ENCODE assay signal across 8 mouse cellular contexts in the genomic region with DNA sequence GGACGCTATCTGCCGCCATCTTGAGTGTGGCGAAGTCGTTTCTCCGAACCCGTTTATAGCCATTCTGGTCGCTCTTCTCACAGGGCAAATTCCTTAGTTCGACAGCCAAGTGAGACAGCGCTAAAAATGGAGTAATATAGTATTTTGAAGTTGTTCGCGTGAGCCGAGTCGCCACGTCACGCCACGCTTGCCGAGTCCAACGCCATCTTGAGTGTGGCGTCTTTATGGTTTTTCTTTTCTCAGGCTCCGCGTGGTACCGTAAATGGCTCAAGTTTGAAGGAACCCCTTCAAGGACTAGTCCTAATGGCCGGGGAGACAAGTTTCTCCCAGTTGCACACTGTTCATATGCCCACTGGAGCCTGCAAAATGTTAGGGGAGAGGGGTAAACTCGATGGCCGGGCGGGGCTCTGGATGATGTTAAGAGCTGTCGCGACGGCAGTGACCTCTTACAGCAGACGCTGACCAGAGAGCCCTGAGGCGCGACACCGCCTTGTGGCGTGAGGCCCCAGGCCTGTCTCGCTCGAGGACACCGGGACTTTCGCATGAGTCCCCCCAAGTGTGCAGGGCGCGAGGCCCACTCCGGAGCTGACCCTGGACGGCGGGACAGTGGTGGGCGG. TPM values are rescaled to one million over a fixed set of nuclear protein-coding genes. Genes with fewer than 3 reads are reported as not detected.
DNase-seq lines count a peak whose midpoint lies in the region; ATAC-seq and TF ChIP-seq lines count a peak whose summit lies in the region.

No protein-coding gene starts in this region.

- peak; percentile 74 for DNase-seq in thymus, adult 2 months
- no peak for DNase-seq in thymus, adult 18-20 months
- no peak for DNase-seq in embryonic facial prominence, embryonic 11.5 days (ENCODE audit: low spot score)
- no peak for DNase-seq in Muller cell, postnatal 12 days (ENCODE audit: inconsistent ontology term)

- peaks cover 12% of the 10 kb centered on the region for H3K36me3 ChIP-seq in thymus, adult 2 months (ENCODE audit: control insufficient read depth, insufficient read depth, low read length)
- peaks cover 8% of the 10 kb centered on the region for H3K36me3 ChIP-seq in embryonic facial prominence, embryonic 11.5 days (replicated peaks; ENCODE audit: control insufficient read depth, insufficient read depth, low read depth, low read length)
- H3K36me3 ChIP-seq in heart, embryonic 13.5 days, result peaks cover 15% of the 10 kb centered on the region
- H3K36me3 ChIP-seq in kidney, embryonic 15.5 days, result peaks cover 16% of the 10 kb centered on the region
- H3K36me3 ChIP-seq in liver, embryonic 15.5 days (replicated peaks), result peaks cover 14% of the 10 kb centered on the region
- H3K36me3 ChIP-seq in neural tube, embryonic 12.5 days, result peaks cover 18% of the 10 kb centered on the region

- no peaks in the 10 kb centered on the region for H3K9me3 ChIP-seq in embryonic facial prominence, embryonic 11.5 days (replicated peaks; ENCODE audit: control insufficient read depth, low read length)
- H3K9me3 ChIP-seq in heart, embryonic 13.5 days, result no peaks in the 10 kb centered on the region
- no peaks in the 10 kb centered on the region for H3K9me3 ChIP-seq in kidney, embryonic 15.5 days (replicated peaks)
- no peaks in the 10 kb centered on the region for H3K9me3 ChIP-seq in liver, embryonic 15.5 days (replicated peaks)
- no peaks in the 10 kb centered on the region for H3K9me3 ChIP-seq in neural tube, embryonic 12.5 days

- WGBS in thymus, adult 2 months, result under 1% methylated on average over 44 of the region's 44 CpGs
- WGBS in embryonic facial prominence, embryonic 11.5 days, result under 1% methylated on average over 44 of the region's 44 CpGs
- WGBS in heart, embryonic 13.5 days, result under 1% methylated on average over 44 of the region's 44 CpGs
- under 1% methylated on average over 44 of the region's 44 CpGs for WGBS in kidney, embryonic 15.5 days
- under 1% methylated on average over 44 of the region's 44 CpGs for WGBS in liver, embryonic 15.5 days (ENCODE audit: insufficient replicate concordance)
- WGBS in neural tube, embryonic 12.5 days, result under 1% methylated on average over 44 of the region's 44 CpGs

- TF ChIP-seq CTCF in thymus, adult 2 months (IDR thresholded peaks at IDR 0.05; ENCODE audit: borderline replicate concordance, control insufficient read depth, extremely low read depth, insufficient read depth, low read length, poor library complexity), result peak; percentile 87; the same call in 1 of the 2 replicates

- peak overlapping the region; percentile 97 for H3K9ac ChIP-seq in embryonic facial prominence, embryonic 11.5 days (replicated peaks; ENCODE audit: low read length)
- H3K9ac ChIP-seq in heart, embryonic 13.5 days, result peak overlapping the region; percentile 94
- peak overlapping the region; percentile 82 for H3K9ac ChIP-seq in kidney, embryonic 15.5 days
- H3K9ac ChIP-seq in liver, embryonic 15.5 days, result peak overlapping the region; percentile 98
- peak overlapping the region; percentile 90 for H3K9ac ChIP-seq in neural tube, embryonic 12.5 days

- H3K27me3 ChIP-seq in thymus, adult 2 months (ENCODE audit: control insufficient read depth, insufficient read depth, low read length), result no peaks in the 10 kb centered on the region
- no peaks in the 10 kb centered on the region for H3K27me3 ChIP-seq in embryonic facial prominence, embryonic 11.5 days (ENCODE audit: control insufficient read depth, insufficient read depth, low read length)
- H3K27me3 ChIP-seq in heart, embryonic 13.5 days (replicated peaks), result no peaks in the 10 kb centered on the region
- H3K27me3 ChIP-seq in kidney, embryonic 15.5 days, result no peaks in the 10 kb centered on the region
- H3K27me3 ChIP-seq in liver, embryonic 15.5 days, result no peaks in the 10 kb centered on the region
- no peaks in the 10 kb centered on the region for H3K27me3 ChIP-seq in neural tube, embryonic 12.5 days (replicated peaks)

- H3K4me2 ChIP-seq in embryonic facial prominence, embryonic 11.5 days (ENCODE audit: low read depth, low read length), result peak overlapping the region; percentile 97
- peak overlapping the region; percentile 94 for H3K4me2 ChIP-seq in heart, embryonic 13.5 days
- peak overlapping the region; percentile 91 for H3K4me2 ChIP-seq in kidney, embryonic 15.5 days
- H3K4me2 ChIP-seq in liver, embryonic 15.5 days, result peak overlapping the region; percentile 96
- H3K4me2 ChIP-seq in neural tube, embryonic 12.5 days (replicated peaks), result peak overlapping the region; percentile 85

- H3K27ac ChIP-seq in thymus, adult 2 months (ENCODE audit: control insufficient read depth, insufficient read depth, low read length), result peak overlapping the region; percentile 77
- H3K27ac ChIP-seq in embryonic facial prominence, embryonic 11.5 days (replicated peaks; ENCODE audit: low read depth, low read length), result peak overlapping the region; percentile 98
- H3K27ac ChIP-seq in heart, embryonic 13.5 days (replicated peaks), result peak overlapping the region; percentile 100
- peak overlapping the region; percentile 99 for H3K27ac ChIP-seq in kidney, embryonic 15.5 days
- H3K27ac ChIP-seq in liver, embryonic 15.5 days (replicated peaks), result peak overlapping the region; percentile 97
- peak overlapping the region; percentile 99 for H3K27ac ChIP-seq in neural tube, embryonic 12.5 days

- peaks cover 33% of the 10 kb centered on the region for H3K4me1 ChIP-seq in thymus, adult 2 months (replicated peaks; ENCODE audit: control insufficient read depth, insufficient read depth, low read length)
- peaks cover 3% of the 10 kb centered on the region for H3K4me1 ChIP-seq in embryonic facial prominence, embryonic 11.5 days (ENCODE audit: control insufficient read depth, insufficient read depth, low read length)
- H3K4me1 ChIP-seq in heart, embryonic 13.5 days, result peaks cover 41% of the 10 kb centered on the region
- peaks cover 35% of the 10 kb centered on the region for H3K4me1 ChIP-seq in kidney, embryonic 15.5 days
- H3K4me1 ChIP-seq in liver, embryonic 15.5 days (replicated peaks), result peaks cover 60% of the 10 kb centered on the region
- peaks cover 30% of the 10 kb centered on the region for H3K4me1 ChIP-seq in neural tube, embryonic 12.5 days

- peak overlapping the region; percentile 50 for H3K4me3 ChIP-seq in thymus, adult 2 months (ENCODE audit: control insufficient read depth, insufficient read depth, low read length)
- H3K4me3 ChIP-seq in embryonic facial prominence, embryonic 11.5 days (ENCODE audit: low read depth, low read length), result peak overlapping the region; percentile 100
- peak overlapping the region; percentile 99 for H3K4me3 ChIP-seq in heart, embryonic 13.5 days
- peak overlapping the region; percentile 94 for H3K4me3 ChIP-seq in kidney, embryonic 15.5 days (replicated peaks)
- peak overlapping the region; percentile 99 for H3K4me3 ChIP-seq in liver, embryonic 15.5 days (replicated peaks)
- H3K4me3 ChIP-seq in neural tube, embryonic 12.5 days, result peak overlapping the region; percentile 85

- TF ChIP-seq POLR2A in thymus, adult 2 months (IDR thresholded peaks at IDR 0.05; ENCODE audit: control insufficient read depth, extremely low read depth, insufficient read depth, low read length, poor library complexity), result 0 out of 2 replicates have a peak, but pooled peaks have one; percentile 35

- peak; percentile 9; the same call in 1 of the 2 replicates for ATAC-seq in embryonic facial prominence, embryonic 11.5 days (replicated peaks; ENCODE audit: insufficient number of reproducible peaks, low FRiP score, low TSS enrichment, low read depth)
- ATAC-seq in heart, embryonic 13.5 days (ENCODE audit: extremely low read depth, insufficient number of reproducible peaks, low FRiP score, low TSS enrichment), result peak; percentile 3; the same call in 1 of the 2 replicates
- peak; percentile 35 for ATAC-seq in kidney, embryonic 15.5 days (replicated peaks; ENCODE audit: low FRiP score)
- peak; percentile 6 for ATAC-seq in liver, embryonic 15.5 days (ENCODE audit: insufficient read depth)
- peak; percentile 17 for ATAC-seq in neural tube, embryonic 12.5 days (ENCODE audit: low FRiP score, low read depth)

RNA-seq across cellular contexts. Expression of a gene that starts 0.9 kb away (rescaled TPM):
- polyA plus RNA-seq in thymus, adult 2 months (2012; rRNA removed), result 2,341 and 3,054 TPM in 2 replicates
- polyA plus RNA-seq in embryonic facial prominence, embryonic 11.5 days (2014; fragmentation: Nextera tagmentation; extraction: Ambion mirVana), result 4,004 and 4,291 TPM in 2 replicates
- 929 and 934 TPM in 2 replicates for polyA plus RNA-seq in heart, embryonic 13.5 days (2015; fragmentation: Nextera tagmentation; extraction: Ambion mirVana)
- polyA plus RNA-seq in kidney, embryonic 15.5 days (2015; fragmentation: Nextera tagmentation; extraction: Ambion mirVana), result 2,949 and 3,271 TPM in 2 replicates
- 634 and 778 TPM in 2 replicates for polyA plus RNA-seq in liver, embryonic 15.5 days (2015; fragmentation: Nextera tagmentation; extraction: Ambion mirVana)
- polyA plus RNA-seq in neural tube, embryonic 12.5 days (2016; fragmentation: Nextera tagmentation; extraction: Ambion mirVana), result 2,887 and 2,907 TPM in 2 replicates

RNA-seq across cellular contexts. Expression of a gene that starts 56.8 kb away (rescaled TPM):
- polyA plus RNA-seq in thymus, adult 2 months (2012; rRNA removed), result 19.9 and 23.4 TPM in 2 replicates
- polyA plus RNA-seq in embryonic facial prominence, embryonic 11.5 days (2014; fragmentation: Nextera tagmentation; extraction: Ambion mirVana), result 85.4 and 88.4 TPM in 2 replicates
- polyA plus RNA-seq in heart, embryonic 13.5 days (2015; fragmentation: Nextera tagmentation; extraction: Ambion mirVana), result 60.4 and 66.9 TPM in 2 replicates
- 61.5 and 64.7 TPM in 2 replicates for polyA plus RNA-seq in kidney, embryonic 15.5 days (2015; fragmentation: Nextera tagmentation; extraction: Ambion mirVana)
- 24.7 and 29.0 TPM in 2 replicates for polyA plus RNA-seq in liver, embryonic 15.5 days (2015; fragmentation: Nextera tagmentation; extraction: Ambion mirVana)
- 98.8 and 104 TPM in 2 replicates for polyA plus RNA-seq in neural tube, embryonic 12.5 days (2016; fragmentation: Nextera tagmentation; extraction: Ambion mirVana)

RNA-seq across cellular contexts. Expression of a gene that starts 57.1 kb away (rescaled TPM):
- 61.2 and 67.6 TPM in 2 replicates for polyA plus RNA-seq in thymus, adult 2 months (2012; rRNA removed)
- 56.5 and 58.8 TPM in 2 replicates for polyA plus RNA-seq in embryonic facial prominence, embryonic 11.5 days (2014; fragmentation: Nextera tagmentation; extraction: Ambion mirVana)
- polyA plus RNA-seq in heart, embryonic 13.5 days (2015; fragmentation: Nextera tagmentation; extraction: Ambion mirVana), result 26.9 and 28.2 TPM in 2 replicates
- 42.9 and 43.6 TPM in 2 replicates for polyA plus RNA-seq in kidney, embryonic 15.5 days (2015; fragmentation: Nextera tagmentation; extraction: Ambion mirVana)
- 13.1 and 13.4 TPM in 2 replicates for polyA plus RNA-seq in liver, embryonic 15.5 days (2015; fragmentation: Nextera tagmentation; extraction: Ambion mirVana)
- polyA plus RNA-seq in neural tube, embryonic 12.5 days (2016; fragmentation: Nextera tagmentation; extraction: Ambion mirVana), result 66.1 and 70.1 TPM in 2 replicates

Comparison
In these comparisons a context has a peak if more than half of its experiments do, and no peak if none do; other contexts are left out.
1. H3K4me3 ChIP-seq: peak in every context shown above with its lines; median percentile 100 in embryonic facial prominence, embryonic 11.5 days; 99 in heart, embryonic 13.5 days; 99 in liver, embryonic 15.5 days; 94 in kidney, embryonic 15.5 days; 85 in neural tube, embryonic 12.5 days; 50 in thymus, adult 2 months.